ENCODE assay signal across 9 mouse cellular contexts in genomic region chr14:112895561-112895960, GRCm38 (mm10).
DNase-seq lines count a peak whose midpoint lies in the region; ATAC-seq and TF ChIP-seq lines count a peak whose summit lies in the region.
"Had no signal": no experiment of that assay in that cellular context is flagged by ENCODE, and none has a peak within 500 bp of the region (broad histone marks: within the 10 kb centered on the region; RNA-seq: fewer than 3 reads in every experiment).

No protein-coding gene starts in this region.

- no peaks in the 10 kb centered on the region for H3K27me3 ChIP-seq in hindbrain, embryonic 12.5 days
- H3K27me3 ChIP-seq in hindbrain, embryonic 10.5 days (ENCODE audit: insufficient read depth, poor library complexity, severe bottlenecking), result no peaks in the 10 kb centered on the region
- H3K27me3 ChIP-seq in midbrain, postnatal 0 days (ENCODE audit: insufficient read depth, low read length), result no peaks in the 10 kb centered on the region
- H3K27me3 ChIP-seq in midbrain, embryonic 13.5 days, result no peaks in the 10 kb centered on the region

- H3K4me1 ChIP-seq in hindbrain, embryonic 12.5 days, result no peaks in the 10 kb centered on the region
- no peaks in the 10 kb centered on the region for H3K4me1 ChIP-seq in hindbrain, embryonic 10.5 days (replicated peaks)
- H3K4me1 ChIP-seq in midbrain, postnatal 0 days (ENCODE audit: insufficient read depth, low read length), result no peaks in the 10 kb centered on the region
- H3K4me1 ChIP-seq in midbrain, embryonic 13.5 days (replicated peaks), result no peaks in the 10 kb centered on the region

- TF ChIP-seq CTCF in midbrain, postnatal 0 days (IDR thresholded peaks at IDR 0.05), result peak; percentile 43

- no peak for DNase-seq in hindbrain, embryonic 10.5 days (ENCODE audit: low spot score)
- DNase-seq in midbrain, postnatal 0 days (ENCODE audit: low spot score), result peak; percentile 64
- DNase-seq in c-Kit-positive CD71-positive TER-119-positive erythroid progenitor cells, embryonic 14.5 days (ENCODE audit: low spot score), result peak; percentile 9
- peak; percentile 57 for DNase-seq in retina, postnatal 1 day
- DNase-seq in ovary, postnatal 14 days (ENCODE audit: low spot score), result no peak

- H3K9ac ChIP-seq in hindbrain, embryonic 12.5 days, result no peak overlapping the region
- no peak overlapping the region for H3K9ac ChIP-seq in midbrain, postnatal 0 days (replicated peaks; ENCODE audit: low read length, poor library complexity, severe bottlenecking)
- no peak overlapping the region for H3K9ac ChIP-seq in midbrain, embryonic 13.5 days (replicated peaks)

- no peak overlapping the region for H3K27ac ChIP-seq in hindbrain, embryonic 12.5 days
- H3K27ac ChIP-seq in hindbrain, embryonic 10.5 days, result no peak overlapping the region
- H3K27ac ChIP-seq in midbrain, postnatal 0 days (ENCODE audit: low read depth, low read length), result no peak overlapping the region
- H3K27ac ChIP-seq in midbrain, embryonic 13.5 days, result no peak overlapping the region
- H3K27ac ChIP-seq: macrophage had no signal

- H3K4me2 ChIP-seq in hindbrain, embryonic 12.5 days (replicated peaks), result no peak overlapping the region
- no peak overlapping the region for H3K4me2 ChIP-seq in midbrain, postnatal 0 days (ENCODE audit: low read depth, low read length, poor library complexity, severe bottlenecking)
- H3K4me2 ChIP-seq in midbrain, embryonic 13.5 days (replicated peaks), result no peak overlapping the region

- H3K36me3 ChIP-seq in hindbrain, embryonic 12.5 days, result no peaks in the 10 kb centered on the region
- no peaks in the 10 kb centered on the region for H3K36me3 ChIP-seq in hindbrain, embryonic 10.5 days
- no peaks in the 10 kb centered on the region for H3K36me3 ChIP-seq in midbrain, postnatal 0 days (ENCODE audit: insufficient read depth, low read length)
- no peaks in the 10 kb centered on the region for H3K36me3 ChIP-seq in midbrain, embryonic 13.5 days

- no peak overlapping the region for H3K4me3 ChIP-seq in hindbrain, embryonic 12.5 days
- H3K4me3 ChIP-seq in hindbrain, embryonic 10.5 days, result no peak overlapping the region
- H3K4me3 ChIP-seq in midbrain, postnatal 0 days (ENCODE audit: low read depth, low read length), result no peak overlapping the region
- H3K4me3 ChIP-seq in midbrain, embryonic 13.5 days (replicated peaks), result no peak overlapping the region

- no peaks in the 10 kb centered on the region for H3K9me3 ChIP-seq in hindbrain, embryonic 12.5 days (replicated peaks)
- no peaks in the 10 kb centered on the region for H3K9me3 ChIP-seq in hindbrain, embryonic 10.5 days
- no peaks in the 10 kb centered on the region for H3K9me3 ChIP-seq in midbrain, postnatal 0 days (ENCODE audit: low read length)
- no peaks in the 10 kb centered on the region for H3K9me3 ChIP-seq in midbrain, embryonic 13.5 days

- 0 out of 2 replicates have a peak, but pooled peaks have one; percentile 43 for ATAC-seq in hindbrain, embryonic 12.5 days (ENCODE audit: low FRiP score)
- no peak for ATAC-seq in midbrain, postnatal 0 days (ENCODE audit: low FRiP score)
- ATAC-seq in midbrain, embryonic 13.5 days, result no peak
- ATAC-seq in erythroblast, adult 5-6 weeks (replicated peaks; ENCODE audit: low FRiP score, poor library complexity, severe bottlenecking), result no peak

- 33% methylated on average over 2 of the region's 2 CpGs for WGBS in hindbrain, embryonic 12.5 days
- WGBS in hindbrain, embryonic 10.5 days, result 50% methylated on average over 2 of the region's 2 CpGs
- 45% methylated on average over 2 of the region's 2 CpGs for WGBS in midbrain, postnatal 0 days
- WGBS in midbrain, embryonic 13.5 days, result 39% methylated on average over 2 of the region's 2 CpGs

Comparison
In these comparisons a context has a peak if more than half of its experiments do, and no peak if none do; other contexts are left out.
1. DNase-seq: peak in midbrain, postnatal 0 days (single experiment), c-Kit-positive CD71-positive TER-119-positive erythroid progenitor cells, embryonic 14.5 days (single experiment) and retina, postnatal 1 day (single experiment); none in hindbrain, embryonic 10.5 days (single experiment) and ovary, postnatal 14 days (single experiment).